Mouse (Mus musculus) large intestine, adult 2 months (tissue): ENCODE results near the gene Tssc4. TPM values are rescaled to one million over a fixed set of nuclear protein-coding genes. Genes with fewer than 3 reads are reported as not detected.

ENCODE experiments used
- DNase-seq: peaks from one replicate; pipeline ENCODE4 v3.0.0-alpha.2; 2012; ENCODE audit warnings: low read depth, low spot score
- WGBS: fragments of 180-500 bp; shearing (Covaris S2); methylation state at CpG from one replicate; pipeline ENCODE4 v1.1.7; 2018; 5-methylcytosine and 5-hydroxymethylcytosine counted together
- polyA plus RNA-seq: library from polyadenylated mRNA; depleted of rRNA; stranded (reverse); fragments of >200 nt; gene quantifications from 2 replicates; pipeline ENCODE4 v1.2.3, GENCODE M21; 2012

The Tssc4 gene
- polyA plus RNA-seq, 1 experiment = 72.9 TPM

DNA sequence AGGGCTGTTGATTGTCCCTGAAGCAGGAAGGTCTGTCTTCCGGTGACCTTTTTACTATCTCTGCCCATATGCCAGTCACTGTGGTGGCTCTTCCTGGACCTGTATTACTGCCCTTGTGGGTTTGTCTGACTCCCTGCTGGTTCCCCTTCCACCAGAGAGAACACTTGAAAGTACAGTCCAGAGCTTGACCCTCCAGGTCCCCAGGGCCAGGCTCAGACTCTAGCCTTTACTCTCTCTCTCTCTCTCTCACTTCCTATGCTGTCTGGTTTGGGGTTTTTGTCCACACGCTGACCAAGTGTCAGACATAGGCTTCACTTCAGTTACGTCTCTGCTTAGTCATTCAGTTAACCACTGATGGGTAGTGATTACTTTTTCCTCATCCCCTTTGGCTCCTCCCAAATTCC lies 26.1 kb upstream of the Tssc4 start:
- DNase-seq = no peak
- WGBS = 88% methylated on average over 3 of the region's 3 CpGs

DNA sequence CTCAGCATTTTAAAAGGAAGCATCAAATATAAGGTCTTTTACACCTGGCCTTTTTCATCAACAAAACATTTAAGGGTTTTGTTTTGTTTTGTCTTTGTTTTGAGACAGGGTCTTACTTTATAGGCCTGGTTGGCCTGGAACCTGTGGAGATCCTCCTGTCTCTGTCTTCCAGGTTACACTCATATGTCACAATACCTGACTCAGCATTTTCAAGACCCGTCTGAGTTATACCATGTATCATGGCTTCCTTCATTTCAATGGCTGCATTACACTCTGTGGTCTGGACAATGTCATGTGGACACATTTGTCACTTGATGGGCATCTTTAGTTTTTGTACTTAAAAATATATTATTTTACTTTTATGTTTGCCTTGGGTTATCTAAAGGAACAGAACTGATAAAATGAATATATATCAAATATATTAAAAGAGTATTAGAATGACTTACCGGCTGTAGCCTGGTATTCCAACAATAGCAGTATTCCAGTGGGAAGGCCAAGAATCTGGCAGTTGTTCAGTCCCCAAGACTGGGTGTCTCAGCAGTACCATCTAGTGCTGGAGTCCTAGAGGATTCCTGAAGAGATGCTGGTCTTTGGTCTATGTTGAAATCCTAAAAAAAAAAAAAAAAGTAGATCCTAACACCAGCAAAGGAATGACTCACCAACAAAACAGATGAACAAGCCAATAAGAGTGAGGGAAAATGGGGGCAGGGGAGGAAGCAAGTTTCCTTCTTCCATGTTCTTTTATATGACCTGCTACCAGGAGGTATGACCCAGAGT lies 24.8 kb upstream of the Tssc4 start:
- WGBS = 95% methylated on average over 2 of the region's 2 CpGs

DNA sequence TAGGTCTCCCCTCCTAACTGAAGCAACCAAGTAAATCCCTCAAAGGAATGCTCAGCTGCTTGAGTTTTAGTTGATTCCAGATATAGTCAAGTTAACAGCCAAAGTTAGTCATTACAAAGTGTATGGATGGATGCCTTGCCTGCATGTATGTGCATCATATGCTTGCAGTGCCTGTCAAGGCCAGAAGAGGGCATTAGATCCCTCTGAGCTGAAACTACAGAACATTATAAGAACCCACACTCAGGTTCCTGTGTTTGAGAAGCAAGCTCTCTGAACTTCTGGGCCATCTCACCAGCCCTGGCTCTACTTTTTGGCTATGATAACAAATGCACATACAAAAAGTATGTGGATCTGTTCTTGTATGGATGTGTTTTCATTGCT lies 24.2 kb upstream of the Tssc4 start:
- no peak for DNase-seq

More for the DNA sequence above, 24.8 kb upstream of the Tssc4 start:
- no peak for DNase-seq

DNA sequence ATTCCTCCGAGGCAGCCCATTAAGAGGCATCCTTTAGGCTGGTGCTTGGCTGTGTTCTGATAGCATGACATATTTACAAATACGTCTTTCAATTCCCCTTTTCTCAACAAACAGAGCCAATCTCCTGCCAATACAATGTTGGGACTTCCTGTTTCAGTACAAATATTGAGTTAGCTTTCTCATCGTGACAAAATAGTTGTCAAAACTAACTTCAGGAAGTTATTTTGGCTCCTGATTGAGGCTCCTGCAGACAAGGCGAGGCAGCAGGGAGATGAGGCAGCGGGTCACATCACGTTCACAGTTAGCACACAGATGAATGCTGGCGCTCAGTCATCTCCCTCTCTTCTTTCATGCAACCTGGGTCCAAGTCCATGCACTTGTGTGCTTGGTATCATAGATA lies 22.7 kb upstream of the Tssc4 start:
- DNase-seq = no peak
- 67% methylated on average over 7 of the region's 7 CpGs for WGBS

DNA sequence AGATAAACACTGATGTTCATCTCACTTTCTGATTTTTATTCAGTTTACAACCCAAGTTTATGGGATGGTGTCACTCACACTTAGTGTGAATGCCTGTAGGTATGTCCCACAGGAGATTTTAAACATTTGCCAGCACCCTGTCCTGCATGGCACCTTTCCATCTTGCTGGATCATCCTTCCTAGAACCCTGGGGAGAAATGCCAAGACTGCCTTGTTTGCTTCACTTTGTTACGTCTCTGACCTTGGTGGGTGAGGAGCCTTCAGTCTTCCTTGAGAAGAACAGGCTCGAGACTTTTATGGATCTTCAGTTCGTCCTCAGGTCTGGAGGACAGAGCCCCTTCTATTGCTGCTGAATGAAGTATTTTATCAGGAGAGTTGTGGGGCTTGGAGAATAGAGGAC lies 19.7 kb upstream of the Tssc4 start:
- WGBS = 61% methylated on average over 3 of the region's 3 CpGs
- DNase-seq = no peak

DNA sequence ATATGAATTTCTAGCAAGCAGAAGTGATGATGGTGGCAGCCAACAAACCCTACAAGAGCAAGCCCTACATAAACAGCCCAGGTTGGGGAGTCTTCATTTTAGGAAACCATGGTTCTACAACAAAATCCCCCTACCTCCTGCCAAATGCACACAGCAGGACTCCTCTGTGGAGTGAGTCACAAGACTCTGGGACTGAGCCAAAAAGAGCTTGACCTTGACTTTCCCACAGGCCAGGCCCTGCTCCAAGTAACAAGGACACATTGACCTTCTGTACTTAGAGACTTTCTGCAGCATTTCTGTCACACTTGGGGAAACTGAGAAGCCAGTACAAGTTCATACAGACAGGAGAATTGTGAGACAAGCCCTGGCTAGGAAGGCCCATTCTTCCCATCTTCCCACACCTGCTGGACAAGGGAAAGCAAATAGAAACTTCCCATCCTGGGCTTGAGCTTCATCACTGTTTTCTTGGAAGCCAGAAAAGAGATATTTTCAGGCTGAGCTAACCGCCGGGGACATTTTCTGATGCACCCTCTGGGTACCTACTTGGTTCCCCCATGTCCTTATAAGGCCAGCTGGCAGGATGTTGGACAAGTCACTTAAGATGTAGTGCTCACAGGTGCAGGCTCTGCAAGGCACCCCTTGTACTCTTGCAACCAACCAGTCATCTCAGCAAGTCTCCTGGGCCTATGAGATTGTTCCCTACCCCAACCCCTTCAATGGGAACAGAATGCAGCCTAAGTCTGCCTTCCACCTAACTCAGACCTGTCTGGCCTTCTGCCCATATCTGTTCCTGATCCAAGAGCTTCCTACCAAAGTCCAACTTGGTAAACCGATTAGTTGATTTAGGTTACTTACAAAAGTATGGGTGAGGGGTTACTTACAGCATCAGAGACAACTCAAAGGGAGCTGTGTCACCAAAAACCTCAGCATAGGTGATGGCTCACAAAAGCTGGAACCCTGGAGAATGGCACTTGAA lies 18.9 kb upstream of the Tssc4 start:
- DNase-seq = no peak
- WGBS = 75% methylated on average over 3 of the region's 3 CpGs

DNA sequence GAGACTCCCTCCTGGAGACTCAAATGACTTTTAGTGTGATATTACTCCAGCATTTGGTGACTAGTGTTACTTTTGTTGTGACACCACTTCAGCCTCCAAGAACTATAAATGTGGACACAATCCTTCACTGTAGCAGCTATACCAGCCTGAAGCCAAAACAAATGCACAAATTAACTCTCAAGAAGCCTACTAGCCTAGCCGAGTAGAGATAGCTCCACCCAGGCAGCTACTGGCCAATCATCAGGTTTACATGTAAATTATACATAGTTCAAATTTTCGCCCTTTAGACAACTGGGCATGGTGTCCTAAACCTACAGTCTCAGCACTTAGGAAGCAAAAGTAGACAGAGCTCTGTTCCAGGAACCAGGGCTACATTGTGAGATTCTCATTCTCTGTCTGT lies 17.7 kb upstream of the Tssc4 start:
- 31% methylated on average over 2 of the region's 2 CpGs for WGBS
- no peak for DNase-seq

DNA sequence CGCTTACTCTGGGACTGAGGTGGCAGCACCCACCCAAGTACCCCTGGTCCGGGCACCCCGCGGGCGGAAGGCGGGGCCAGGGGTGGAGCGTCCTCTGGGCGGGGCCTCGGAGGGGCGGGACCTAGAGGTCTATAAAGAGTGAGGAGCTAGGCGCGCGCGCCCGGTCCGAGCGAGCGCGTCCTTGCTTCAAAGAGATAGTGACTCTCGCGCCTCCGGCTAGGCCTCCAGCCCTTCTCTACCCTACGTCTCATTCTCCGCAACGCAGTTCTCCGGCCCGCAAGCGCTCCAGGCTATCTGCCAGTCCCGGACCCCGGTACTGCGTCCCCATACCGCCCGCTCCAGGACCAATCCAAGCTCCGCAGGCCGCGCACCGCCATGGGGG lies 16.4 kb upstream of the Tssc4 start, which contains the start of gene Cd81:
Gene Cd81, plus strand, starts transcription at position 114 of the 382 bp plus-strand sequence.
- under 1% methylated on average over 37 of the region's 37 CpGs for WGBS
- DNase-seq = no peak

DNA sequence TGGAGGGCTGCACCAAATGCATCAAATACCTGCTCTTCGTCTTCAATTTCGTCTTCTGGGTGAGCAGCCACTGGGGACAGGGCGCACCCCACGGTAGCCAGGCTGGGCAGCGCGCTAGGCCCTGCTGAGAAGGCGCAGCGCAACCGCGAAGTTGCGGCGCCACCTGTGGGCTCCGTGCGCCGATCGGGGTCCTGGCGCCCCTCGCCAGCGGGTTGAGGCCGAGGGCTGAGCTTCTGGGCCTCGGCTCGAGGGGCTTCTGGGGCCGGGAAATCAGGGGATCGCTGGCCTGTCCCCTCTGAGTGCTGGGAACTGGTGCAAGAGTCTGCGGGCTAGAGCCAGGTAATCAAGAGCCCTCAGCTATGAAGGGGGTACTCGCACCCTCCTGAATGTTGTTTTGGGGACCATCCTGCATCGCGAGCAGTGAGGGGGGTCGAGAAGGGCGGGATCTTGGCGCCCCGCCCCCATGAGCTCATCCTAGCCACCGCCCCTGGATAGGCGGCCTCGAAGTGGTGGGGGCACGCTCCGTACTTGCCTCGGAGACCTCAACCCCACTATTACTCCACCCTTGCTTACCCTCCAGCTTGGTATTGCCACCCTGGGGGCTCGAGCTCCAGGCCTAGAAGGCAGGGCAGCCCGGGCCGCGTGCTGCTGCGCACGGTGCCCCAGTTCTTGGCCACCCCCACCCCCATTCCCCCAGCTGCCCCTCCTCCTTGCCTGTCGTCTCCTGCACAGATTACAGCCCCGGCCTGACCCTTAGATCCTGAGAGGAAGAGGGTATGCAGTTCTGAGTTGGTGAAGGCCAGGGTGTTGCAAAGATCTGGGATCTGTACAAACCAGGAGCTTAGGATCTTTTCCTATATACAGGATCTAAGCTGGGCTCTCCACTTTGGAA lies 15.8 kb upstream of the Tssc4 start:
- under 1% methylated on average over 46 of the region's 46 CpGs for WGBS
- DNase-seq = no peak

DNA sequence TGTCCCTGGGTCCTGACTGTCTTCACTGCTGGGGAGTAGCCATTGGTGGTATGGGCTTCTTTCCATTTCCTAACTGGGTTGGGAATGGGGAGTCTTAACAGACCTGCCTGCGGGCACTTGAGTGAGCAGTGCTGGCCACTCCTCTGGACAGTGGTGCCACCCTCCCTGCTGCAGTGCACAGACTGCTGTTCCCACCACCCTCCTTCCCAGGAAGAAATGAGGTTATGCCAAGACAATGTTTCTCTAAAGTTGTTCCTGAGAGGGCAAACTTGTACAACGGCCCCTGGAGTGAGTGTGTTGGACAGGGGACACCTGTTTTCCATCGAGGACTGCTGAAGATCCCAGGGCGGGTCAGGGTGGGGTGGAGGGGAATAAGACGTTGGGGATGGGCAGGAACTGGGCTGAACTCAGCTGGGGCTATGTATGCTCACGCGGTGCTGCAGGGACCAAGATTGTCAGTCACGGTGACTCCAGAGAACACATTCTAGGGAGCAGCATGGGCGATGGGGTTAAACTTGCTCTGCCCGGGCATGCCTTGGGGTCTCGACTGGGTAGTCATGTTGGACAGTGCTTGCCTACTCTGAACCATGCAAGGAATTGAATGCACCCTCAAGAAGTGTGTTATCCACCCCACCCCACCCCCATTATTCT lies 15.0 kb upstream of the Tssc4 start:
- DNase-seq = no peak
- 7% methylated on average over 11 of the region's 11 CpGs for WGBS

DNA sequence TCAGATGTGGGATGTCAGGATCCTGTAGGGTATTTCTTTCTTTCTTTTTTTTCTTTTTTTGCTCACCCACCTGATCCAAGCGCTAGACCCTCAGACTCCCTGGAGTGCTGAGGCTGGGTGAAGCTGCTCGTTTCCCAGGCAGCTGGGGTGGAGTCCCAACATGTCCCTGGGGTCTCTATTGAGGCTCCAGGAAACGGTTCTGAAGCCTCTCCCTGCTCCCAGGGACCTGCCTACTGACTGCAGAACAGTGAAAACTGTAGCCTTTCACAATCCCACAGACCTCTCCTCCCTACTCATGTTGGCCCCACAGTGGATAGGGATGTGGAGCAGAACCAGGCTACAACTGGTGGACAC lies 14.5 kb upstream of the Tssc4 start:
- 28% methylated on average over 3 of the region's 3 CpGs for WGBS
- DNase-seq = no peak

DNA sequence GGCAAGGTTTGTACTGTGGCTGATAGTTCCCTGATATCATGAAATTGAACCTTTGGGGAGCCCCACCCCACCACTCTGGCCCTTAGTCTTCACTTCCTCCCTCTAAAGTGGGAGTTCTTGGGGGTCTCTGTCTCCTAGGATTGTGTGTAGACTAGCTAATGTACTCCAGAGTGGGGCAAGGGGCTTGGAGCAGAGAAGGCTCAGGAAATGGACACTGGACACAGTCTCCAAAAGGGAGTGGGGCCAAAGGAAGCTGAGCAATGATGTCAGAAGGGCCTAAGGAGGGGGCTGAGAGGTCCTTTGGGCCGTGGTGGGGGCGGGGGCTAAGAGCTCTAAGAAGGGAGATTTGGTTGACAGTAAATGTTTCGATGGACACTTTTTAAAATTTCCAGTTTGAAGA lies 14.0 kb upstream of the Tssc4 start:
- WGBS = 58% methylated on average over 3 of the region's 3 CpGs
- no peak for DNase-seq

DNA sequence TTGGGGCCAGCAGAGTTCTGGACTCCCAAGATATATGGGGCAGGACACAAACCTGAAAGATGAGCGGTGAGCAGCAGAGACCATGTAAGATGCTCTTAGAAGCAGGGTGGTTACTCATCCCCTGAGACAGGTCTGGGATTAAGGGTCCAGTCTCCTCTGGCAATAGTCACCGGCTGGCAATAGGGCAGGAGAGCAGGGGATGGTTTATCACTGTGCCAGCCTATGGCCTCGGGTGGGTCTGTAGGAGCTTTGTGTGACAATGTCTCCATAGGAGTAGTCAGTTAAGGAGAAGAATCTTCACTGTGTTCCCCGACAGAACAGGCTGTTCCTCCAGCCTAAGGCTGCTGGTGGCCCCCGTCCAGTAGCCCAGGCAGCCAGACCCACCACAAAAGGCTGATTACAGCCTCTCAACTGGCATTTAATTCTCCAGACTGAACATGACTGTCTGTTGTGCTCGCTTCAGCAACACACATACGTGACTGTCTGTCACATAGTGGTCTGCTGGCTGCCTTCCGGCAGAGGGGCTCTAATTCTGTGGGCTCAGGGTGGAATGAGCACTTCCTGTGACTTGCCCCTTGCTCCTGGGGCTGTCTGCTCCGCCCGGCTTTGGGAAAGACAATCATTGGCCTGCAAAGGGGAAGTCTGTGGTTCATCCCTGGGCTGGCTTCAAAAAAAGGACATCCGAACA lies 13.4 kb upstream of the Tssc4 start:
- no peak for DNase-seq
- WGBS = 39% methylated on average over 11 of the region's 11 CpGs

DNA sequence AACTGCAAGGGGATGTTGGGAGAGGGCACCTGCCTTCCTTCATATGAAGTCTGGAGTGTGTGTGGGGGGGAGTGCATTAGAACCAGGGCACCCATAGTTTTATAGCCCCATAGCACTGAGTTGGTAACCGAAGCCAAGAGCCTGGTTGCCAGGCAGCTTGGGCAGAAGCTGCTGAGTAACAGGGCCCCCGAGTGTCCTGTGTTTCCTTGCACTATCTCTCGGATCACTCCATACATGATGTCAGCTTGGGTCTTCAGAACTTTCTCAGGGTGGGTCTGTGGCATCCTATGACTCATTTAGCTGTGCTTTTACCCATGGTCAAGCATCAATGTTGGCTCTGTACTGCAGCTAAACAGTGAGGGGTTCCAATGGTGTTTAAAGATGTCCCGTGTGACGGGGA lies 12.0 kb upstream of the Tssc4 start:
- WGBS = 33% methylated on average over 5 of the region's 5 CpGs
- no peak for DNase-seq

DNA sequence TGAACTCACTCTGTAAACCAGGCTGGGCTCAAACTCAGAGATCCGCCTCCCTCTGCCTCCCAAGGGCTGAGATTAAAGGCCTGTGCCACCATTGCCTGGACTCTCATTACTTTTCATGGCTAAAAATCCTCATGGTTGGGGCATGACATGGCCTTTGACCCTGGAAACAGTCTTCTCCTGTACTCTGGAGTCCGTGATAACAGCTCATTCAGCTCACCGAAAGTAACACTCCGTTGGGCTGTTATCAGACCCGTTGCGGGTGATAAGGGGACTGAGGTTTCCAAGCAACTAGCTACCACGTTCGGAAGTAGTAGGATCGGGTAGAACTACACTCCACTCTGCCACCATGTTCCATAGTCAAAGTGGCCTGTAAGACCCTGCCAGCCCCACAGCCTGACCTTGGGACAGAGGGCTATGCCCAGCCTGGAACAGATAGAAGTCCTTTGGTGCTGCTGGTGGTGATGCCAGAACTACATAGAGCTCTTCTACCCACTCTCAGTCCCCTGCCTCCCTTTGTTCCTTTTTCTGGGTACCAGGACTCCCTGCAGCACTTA lies 11.3 kb upstream of the Tssc4 start:
- 36% methylated on average over 9 of the region's 9 CpGs for WGBS
- DNase-seq = no peak

DNA sequence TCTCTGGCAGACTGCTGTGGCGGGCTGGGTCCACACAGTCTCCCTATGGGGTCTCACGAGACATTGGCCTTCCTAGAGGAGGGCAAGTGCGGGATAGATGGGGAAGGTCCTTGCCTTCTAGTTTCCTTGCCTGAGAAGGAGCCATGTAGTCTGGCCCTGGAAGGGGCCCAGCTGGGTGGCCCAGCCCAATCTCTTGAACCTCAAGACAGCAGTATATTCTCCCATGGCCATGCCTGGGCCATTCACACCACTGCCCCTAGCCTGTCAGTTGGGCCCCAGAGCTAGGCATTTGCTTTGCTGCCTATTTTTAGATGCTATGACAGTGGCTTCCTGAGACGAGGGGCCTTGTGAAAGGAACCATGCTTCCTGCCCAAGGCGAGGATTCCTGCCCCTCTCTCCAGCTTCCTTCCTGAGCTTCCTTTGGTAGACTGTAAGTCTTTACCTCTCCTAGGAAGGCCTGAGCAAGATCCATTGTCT lies 10.8 kb upstream of the Tssc4 start:
- 61% methylated on average over 5 of the region's 5 CpGs for WGBS

DNA sequence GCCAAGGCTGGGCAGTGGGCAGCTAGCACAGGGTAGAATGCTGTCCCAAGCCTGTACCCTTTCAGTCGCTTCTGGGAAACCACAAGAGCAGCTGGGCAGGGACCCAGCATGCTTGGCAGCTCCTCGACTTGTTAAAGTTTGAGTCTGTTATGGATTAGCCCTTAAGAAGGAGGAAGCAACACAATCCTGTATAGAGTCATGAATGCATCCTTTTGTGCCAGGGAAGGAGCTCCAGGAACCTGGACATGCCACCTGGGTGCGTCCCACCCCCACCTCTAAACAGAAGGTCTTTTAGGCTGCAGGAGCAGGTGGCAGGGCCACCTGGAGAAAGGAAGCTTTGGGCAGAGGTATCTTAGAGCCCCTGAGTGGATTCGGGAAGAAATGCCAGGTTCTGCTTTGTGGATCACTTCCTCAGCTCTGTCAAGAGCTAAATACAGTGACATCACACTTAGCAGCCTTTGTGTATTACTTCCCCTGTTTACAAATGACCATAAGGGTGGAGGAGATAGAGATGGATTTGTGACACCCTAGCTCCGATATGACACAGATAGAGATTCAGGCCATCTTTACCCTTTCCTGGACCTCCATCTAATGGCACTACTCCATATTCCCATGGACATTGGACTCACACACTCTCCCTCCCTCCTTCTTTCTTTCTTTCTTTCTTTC lies 9.7 kb upstream of the Tssc4 start:
- 13% methylated on average over 5 of the region's 5 CpGs for WGBS
- DNase-seq = no peak

More for the DNA sequence above, 10.8 kb upstream of the Tssc4 start:
- no peak for DNase-seq

DNA sequence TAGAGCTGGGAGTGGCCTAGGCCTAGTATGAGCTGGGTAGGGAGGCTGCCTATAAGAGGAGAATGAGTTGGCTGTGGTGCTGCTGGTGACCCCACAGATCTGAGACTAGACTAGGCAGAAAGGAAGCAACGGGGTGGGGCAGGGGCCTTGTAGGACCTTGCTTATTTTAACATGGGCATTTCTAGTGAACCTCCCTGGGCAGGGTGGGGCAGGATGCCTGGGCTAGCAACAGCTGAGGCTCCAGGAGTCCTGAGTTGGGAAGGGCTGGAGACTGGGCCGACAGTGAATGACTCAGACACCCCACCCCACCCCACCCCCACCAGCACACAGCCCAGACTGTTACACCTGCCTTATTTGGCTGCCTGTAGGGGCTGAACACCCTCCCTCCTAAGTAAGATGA lies 6.3 kb upstream of the Tssc4 start:
- 23% methylated on average over 2 of the region's 2 CpGs for WGBS
- no peak for DNase-seq
